Mouse (Mus musculus) forebrain, embryonic 11.5 days (tissue): ENCODE data around the gene Cdh1. TPM values are rescaled to one million over a fixed set of nuclear protein-coding genes. Genes with fewer than 3 reads are reported as not detected.
"Not testable (repeated sequence)": the region's sequence is repeated elsewhere in the genome, so short reads cannot be mapped to it uniquely, and the experiment has no call there.

Experiments
- ATAC-seq: fragments of 200-750 bp; cut with Nextera tagmentation; replicated peaks from 2 replicates; pipeline ENCODE4 v1.8.0; 2017; ENCODE audit warnings: moderate TSS enrichment; ENCODE audit not compliant: low FRiP score
- DNase-seq: peaks from one replicate; pipeline ENCODE4 v3.0.0-alpha.2; 2017; ENCODE audit warnings: low spot score
- H3K27ac ChIP-seq: fragments of 300-500 bp; sonication (generic); 2 replicates; pipeline ENCODE4 v1.5.1; 2014; ENCODE audit warnings: low read depth, low read length
- H3K27me3 ChIP-seq: fragments of 300-500 bp; sonication (generic); 2 replicates; pipeline ENCODE4 v1.6.1; 2014; ENCODE audit warnings: mild to moderate bottlenecking, low read length, mixed read lengths; ENCODE audit not compliant: control insufficient read depth, insufficient read depth
- H3K36me3 ChIP-seq: fragments of 300-500 bp; sonication (generic); 2 replicates; pipeline ENCODE4 v1.6.1; 2014; ENCODE audit warnings: mild to moderate bottlenecking, low read length, moderate library complexity, mixed read lengths; ENCODE audit not compliant: control insufficient read depth, insufficient read depth
- H3K4me1 ChIP-seq: fragments of 300-500 bp; sonication (generic); replicated peaks from 2 replicates; pipeline ENCODE4 v1.6.1; 2014; ENCODE audit warnings: low read length, mixed read lengths; ENCODE audit not compliant: control insufficient read depth, insufficient read depth
- H3K4me2 ChIP-seq: fragments of 300-500 bp; sonication (generic); 2 replicates; pipeline ENCODE4 v1.6.1; 2014; ENCODE audit warnings: low read depth, mild to moderate bottlenecking, low read length, moderate library complexity, mixed read lengths; ENCODE audit not compliant: severe bottlenecking
- H3K4me3 ChIP-seq: fragments of 300-500 bp; sonication (generic); 2 replicates; pipeline ENCODE4 v1.5.1; 2014; ENCODE audit warnings: low read depth, low read length
- H3K9ac ChIP-seq: fragments of 300-500 bp; sonication (generic); 2 replicates; pipeline ENCODE4 v1.6.1; 2014; ENCODE audit warnings: low read length
- H3K9me3 ChIP-seq: fragments of 300-500 bp; sonication (generic); 2 replicates; pipeline ENCODE4 v1.6.1; 2016; ENCODE audit warnings: low read length, mixed read lengths; ENCODE audit not compliant: control insufficient read depth
- WGBS: fragments of 180-500 bp; shearing (Covaris S2); extraction: QIAGEN DNeasy Blood & Tissue Kit; methylation state at CpG from one replicate; pipeline ENCODE4 v1.1.7; 2014; 5-methylcytosine and 5-hydroxymethylcytosine counted together
- polyA plus RNA-seq: library from polyadenylated mRNA; unstranded; fragments of >200 nt; fragmentation: Nextera tagmentation; extraction: Ambion mirVana; gene quantifications from 2 replicates; pipeline ENCODE4 v1.2.1, GENCODE M21; 2014

Cdh1 gene
- polyA plus RNA-seq, 1 experiment from 2014 or later = 5.1 TPM

GRCm38 (mm10) chr8:106571551-106572172 is 31.5 kb upstream of the Cdh1 start:
- no peaks in the 10 kb centered on the region for H3K27me3 ChIP-seq
- ATAC-seq = no peak
- H3K4me2 ChIP-seq = no peak overlapping the region
- H3K36me3 ChIP-seq = no peaks in the 10 kb centered on the region
- no peak overlapping the region for H3K27ac ChIP-seq
- 89% methylated on average over 5 of the region's 5 CpGs for WGBS
- no peak overlapping the region for H3K4me3 ChIP-seq
- no peaks in the 10 kb centered on the region for H3K4me1 ChIP-seq
- DNase-seq = no peak
- H3K9ac ChIP-seq = no peak overlapping the region
- H3K9me3 ChIP-seq = no peaks in the 10 kb centered on the region

DNA sequence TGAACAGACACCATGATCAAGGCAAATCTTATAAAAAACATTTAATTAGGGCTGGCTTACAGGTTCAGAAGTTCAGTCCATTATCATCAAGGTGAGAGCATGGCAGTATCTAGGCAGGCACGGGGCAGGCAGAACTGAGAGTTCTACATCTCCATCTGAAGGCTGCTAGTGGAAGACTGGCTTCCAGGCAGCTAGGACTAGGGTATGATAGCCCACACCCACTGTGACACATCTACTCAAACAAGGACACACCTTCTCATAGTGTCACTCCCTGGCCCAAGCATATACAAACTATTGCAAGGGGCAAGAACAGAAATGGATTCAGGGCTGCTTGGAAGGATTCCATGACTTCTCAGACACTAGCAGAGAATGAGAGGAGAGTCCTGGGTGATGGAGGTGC is 31.0 kb upstream of the Cdh1 start:
- H3K36me3 ChIP-seq, ATAC-seq, H3K4me1 ChIP-seq, H3K4me3 ChIP-seq, H3K4me2 ChIP-seq, H3K27ac ChIP-seq, DNase-seq, H3K27me3 ChIP-seq, H3K9ac ChIP-seq, H3K9me3 ChIP-seq: not testable (repeated sequence)
- 92% methylated on average over 1 of the region's 1 CpGs for WGBS

GRCm38 (mm10) chr8:106573168-106573567 is 30.0 kb upstream of the Cdh1 start, which contains the start of gene Gm10073:
Gene Gm10073 (minus strand): TSS chr8:106573461.
- H3K4me1 ChIP-seq, H3K9me3 ChIP-seq, H3K36me3 ChIP-seq, H3K4me3 ChIP-seq, H3K27me3 ChIP-seq, H3K9ac ChIP-seq, ATAC-seq, H3K4me2 ChIP-seq, H3K27ac ChIP-seq, DNase-seq: not testable (repeated sequence)
- 69% methylated on average over 20 of the region's 20 CpGs for WGBS

- WGBS = 89% methylated on average over 4 of the region's 4 CpGs
- Histone ChIP-seq H3K4me2 (no peak overlapping the region), H3K27me3 (no peaks in the 10 kb centered on the region), H3K9me3 (no peaks in the 10 kb centered on the region), H3K36me3 (no peaks in the 10 kb centered on the region), H3K4me1 (no peaks in the 10 kb centered on the region), H3K9ac (no peak overlapping the region), H3K27ac (no peak overlapping the region), H3K4me3 (no peak overlapping the region)
- no peak for ATAC-seq
- no peak for DNase-seq
These were observed 28.9 kb upstream of the Cdh1 start for GRCm38 (mm10) chr8:106574283-106574682.

- no peaks in the 10 kb centered on the region for H3K27me3 ChIP-seq
- H3K9me3 ChIP-seq = no peaks in the 10 kb centered on the region
- H3K4me3 ChIP-seq = no peak overlapping the region
- no peaks in the 10 kb centered on the region for H3K4me1 ChIP-seq
- H3K9ac ChIP-seq = no peak overlapping the region
- WGBS = 66% methylated on average over 6 of the region's 6 CpGs
- ATAC-seq (no peak), DNase-seq (no peak)
- no peak overlapping the region for H3K4me2 ChIP-seq
- H3K36me3 ChIP-seq = no peaks in the 10 kb centered on the region
- H3K27ac ChIP-seq = no peak overlapping the region
These were observed 26.1 kb upstream of the Cdh1 start for GRCm38 (mm10) chr8:106576849-106577555.

GRCm38 (mm10) chr8:106579510-106579909 is 23.6 kb upstream of the Cdh1 start:
- no peak overlapping the region for H3K4me3 ChIP-seq
- WGBS = 68% methylated on average over 2 of the region's 2 CpGs
- H3K9ac ChIP-seq = no peak overlapping the region
- no peak for DNase-seq
- ATAC-seq = no peak
- no peak overlapping the region for H3K27ac ChIP-seq
- H3K27me3 ChIP-seq = no peaks in the 10 kb centered on the region
- H3K9me3 ChIP-seq = no peaks in the 10 kb centered on the region
- no peaks in the 10 kb centered on the region for H3K36me3 ChIP-seq
- H3K4me1 ChIP-seq = no peaks in the 10 kb centered on the region
- no peak overlapping the region for H3K4me2 ChIP-seq

DNA sequence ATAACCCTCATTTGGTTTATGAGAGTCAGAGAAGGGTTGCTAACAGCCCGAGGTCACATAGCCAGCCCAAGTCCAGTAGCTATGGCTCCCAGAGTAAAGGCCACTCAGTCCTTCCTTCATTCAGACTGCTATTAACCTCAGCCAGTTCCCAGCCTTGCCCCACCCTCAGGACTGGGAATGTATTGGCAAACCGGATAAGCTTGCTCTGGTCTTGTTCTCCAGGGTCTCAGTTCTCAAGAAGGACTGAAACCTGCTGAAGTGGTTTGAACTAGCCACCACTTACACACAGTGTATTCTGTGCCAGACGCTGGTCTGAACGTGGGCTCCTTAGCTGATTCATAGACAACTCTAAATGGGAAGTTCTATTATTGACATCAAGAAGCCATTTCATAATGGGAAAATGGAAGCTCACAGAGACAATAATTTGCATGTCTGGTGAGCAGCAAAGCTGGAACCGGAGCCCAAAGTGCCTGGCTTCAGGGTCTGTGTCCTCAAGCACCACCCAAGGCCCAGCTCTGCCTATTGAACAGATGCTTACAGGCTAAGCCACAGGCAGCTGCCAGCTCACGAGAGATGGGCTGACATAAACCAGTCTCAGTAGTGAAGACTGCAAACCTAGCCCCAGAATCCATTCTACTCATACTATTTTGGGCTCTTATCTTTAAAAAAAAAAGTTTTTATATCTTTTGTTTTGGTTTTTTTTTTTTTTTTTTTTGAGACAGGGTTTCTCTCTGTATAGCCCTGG is 21.6 kb upstream of the Cdh1 start:
- no peak overlapping the region for H3K4me2 ChIP-seq
- no peak overlapping the region for H3K9ac ChIP-seq
- no peaks in the 10 kb centered on the region for H3K4me1 ChIP-seq
- H3K4me3 ChIP-seq = no peak overlapping the region
- no peaks in the 10 kb centered on the region for H3K27me3 ChIP-seq
- 78% methylated on average over 6 of the region's 6 CpGs for WGBS
- H3K36me3 ChIP-seq = no peaks in the 10 kb centered on the region
- ATAC-seq (no peak), DNase-seq (no peak)
- H3K27ac ChIP-seq = no peak overlapping the region
- H3K9me3 ChIP-seq = no peaks in the 10 kb centered on the region

DNA sequence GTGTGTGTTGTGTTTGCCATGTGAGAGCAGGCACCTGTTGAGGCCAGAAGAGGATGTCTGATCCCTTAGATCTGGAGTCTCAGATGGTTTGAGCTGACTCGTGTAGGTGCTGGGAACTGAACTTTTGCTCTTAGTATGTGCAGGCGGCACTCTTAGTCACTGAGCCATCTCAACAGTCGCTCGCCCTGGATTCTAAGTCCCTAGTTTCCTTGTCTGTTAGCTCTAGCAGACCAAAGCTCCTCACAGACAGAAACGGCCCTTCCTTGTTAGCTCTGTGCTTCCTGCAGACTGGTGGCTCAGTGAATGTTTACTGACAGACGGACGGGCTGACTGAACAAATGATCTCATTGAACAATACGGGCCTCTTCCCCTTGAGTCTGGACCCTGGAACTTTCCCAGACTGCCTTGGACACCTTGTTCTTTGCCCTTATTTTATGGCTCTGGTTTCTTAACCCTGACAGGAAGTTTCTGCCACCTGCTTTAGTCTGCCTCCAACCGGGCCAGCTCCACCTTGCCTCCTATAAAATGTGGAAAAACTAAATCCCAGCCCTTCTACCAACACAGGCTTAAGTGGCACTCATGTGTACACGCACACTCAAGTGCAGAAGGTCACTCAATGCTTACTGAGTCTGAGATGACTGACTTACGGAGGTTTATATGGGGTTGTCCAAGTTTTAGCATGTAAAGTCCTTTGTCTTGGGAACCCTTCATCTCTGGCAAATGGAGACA is 18.0 kb upstream of the Cdh1 start:
- H3K9me3 ChIP-seq = no peaks in the 10 kb centered on the region
- H3K4me1 ChIP-seq = no peaks in the 10 kb centered on the region
- WGBS = 79% methylated on average over 11 of the region's 11 CpGs
- no peak overlapping the region for H3K4me3 ChIP-seq
- H3K27me3 ChIP-seq = no peaks in the 10 kb centered on the region
- ATAC-seq = no peak
- H3K9ac ChIP-seq = no peak overlapping the region
- no peaks in the 10 kb centered on the region for H3K36me3 ChIP-seq
- H3K27ac ChIP-seq = no peak overlapping the region
- DNase-seq = no peak
- no peak overlapping the region for H3K4me2 ChIP-seq
